Mouse (Mus musculus): Measurements from ENCODE around the gene Yipf7. TPM values are rescaled to one million over a fixed set of nuclear protein-coding genes. Genes with fewer than 3 reads are reported as not detected.

Gene Yipf7
- polyA plus RNA-seq, 1 experiment from 2014 or later, result not detected

- peak; percentile 35; the same call in 1 of the 2 replicates for ATAC-seq (ENCODE audit: low FRiP score, low TSS enrichment)
- 35% methylated on average over 4 of the region's 4 CpGs for WGBS
- Histone ChIP-seq H3K9me3 (ENCODE audit: control insufficient read depth, low read length) (no peaks in the 10 kb centered on the region), H3K27me3 (ENCODE audit: control insufficient read depth, insufficient read depth, low read length) (no peaks in the 10 kb centered on the region), H3K4me2 (replicated peaks; ENCODE audit: low read depth, low read length) (no peak overlapping the region), H3K36me3 (ENCODE audit: control insufficient read depth, insufficient read depth, low read length) (no peaks in the 10 kb centered on the region), H3K9ac (ENCODE audit: low read depth, low read length) (no peak overlapping the region), H3K27ac (ENCODE audit: low read depth, low read length) (no peak overlapping the region), H3K4me3 (ENCODE audit: low read length) (no peak overlapping the region), H3K4me1 (ENCODE audit: control insufficient read depth, insufficient read depth, low read length) (no peaks in the 10 kb centered on the region)
These were observed 30.2 kb downstream of the Yipf7 start for GRCm38 (mm10) chr5:69512203-69512602.

- Histone ChIP-seq H3K4me1 (ENCODE audit: control insufficient read depth, insufficient read depth, low read length) (no peaks in the 10 kb centered on the region), H3K27me3 (ENCODE audit: control insufficient read depth, insufficient read depth, low read length) (no peaks in the 10 kb centered on the region), H3K4me3 (ENCODE audit: low read length) (no peak overlapping the region), H3K9me3 (ENCODE audit: control insufficient read depth, low read length) (no peaks in the 10 kb centered on the region), H3K27ac (ENCODE audit: low read depth, low read length) (no peak overlapping the region), H3K36me3 (ENCODE audit: control insufficient read depth, insufficient read depth, low read length) (no peaks in the 10 kb centered on the region), H3K9ac (ENCODE audit: low read depth, low read length) (no peak overlapping the region), H3K4me2 (replicated peaks; ENCODE audit: low read depth, low read length) (no peak overlapping the region)
- WGBS, result 31% methylated on average over 3 of the region's 3 CpGs
- no peak for ATAC-seq (ENCODE audit: low FRiP score, low TSS enrichment)
These were observed 30.8 kb downstream of the Yipf7 start for GRCm38 (mm10) chr5:69511631-69512030.

GRCm38 (mm10) chr5:69507045-69507444, 35.4 kb downstream of the Yipf7 start:
- 91% methylated on average over 3 of the region's 3 CpGs for WGBS
- no peaks in the 10 kb centered on the region for H3K36me3 ChIP-seq (ENCODE audit: control insufficient read depth, insufficient read depth, low read length)
- H3K27ac ChIP-seq (ENCODE audit: low read depth, low read length), result no peak overlapping the region
- no peaks in the 10 kb centered on the region for H3K9me3 ChIP-seq (ENCODE audit: control insufficient read depth, low read length)
- no peaks in the 10 kb centered on the region for H3K4me1 ChIP-seq (ENCODE audit: control insufficient read depth, insufficient read depth, low read length)
- no peak for ATAC-seq (ENCODE audit: low FRiP score, low TSS enrichment)
- H3K4me3 ChIP-seq (ENCODE audit: low read length), result no peak overlapping the region
- no peak overlapping the region for H3K9ac ChIP-seq (ENCODE audit: low read depth, low read length)
- H3K27me3 ChIP-seq (ENCODE audit: control insufficient read depth, insufficient read depth, low read length), result no peaks in the 10 kb centered on the region
- no peak overlapping the region for H3K4me2 ChIP-seq (replicated peaks; ENCODE audit: low read depth, low read length)

DNA sequence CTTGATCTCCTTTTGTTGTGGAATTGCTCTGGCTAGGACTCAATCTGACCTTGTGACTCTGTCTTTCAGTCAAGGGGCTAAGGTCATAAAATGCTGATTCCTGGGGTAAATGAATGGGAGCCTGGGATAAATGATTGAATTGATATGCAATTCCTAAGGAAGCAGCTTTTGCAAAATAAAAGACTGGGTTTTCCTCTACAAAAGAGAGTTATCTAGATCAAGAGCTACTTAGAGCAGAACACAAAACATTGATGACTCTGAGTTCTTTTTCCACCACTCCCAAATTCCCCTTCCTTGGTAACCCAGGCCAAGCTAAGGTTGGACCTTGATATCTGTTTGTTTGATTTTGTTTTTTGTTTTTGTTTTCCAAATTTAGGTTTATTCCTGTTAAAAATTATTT, 53.4 kb downstream of the Yipf7 start:
- H3K4me3 ChIP-seq (ENCODE audit: low read length), result no peak overlapping the region
- no peak overlapping the region for H3K9ac ChIP-seq (ENCODE audit: low read depth, low read length)
- H3K36me3 ChIP-seq (ENCODE audit: control insufficient read depth, insufficient read depth, low read length), result no peaks in the 10 kb centered on the region
- no peaks in the 10 kb centered on the region for H3K9me3 ChIP-seq (ENCODE audit: control insufficient read depth, low read length)
- H3K4me1 ChIP-seq (ENCODE audit: control insufficient read depth, insufficient read depth, low read length), result no peaks in the 10 kb centered on the region
- no peak for ATAC-seq (ENCODE audit: low FRiP score, low TSS enrichment)
- H3K4me2 ChIP-seq (replicated peaks; ENCODE audit: low read depth, low read length), result no peak overlapping the region
- H3K27ac ChIP-seq (ENCODE audit: low read depth, low read length), result no peak overlapping the region
- H3K27me3 ChIP-seq (ENCODE audit: control insufficient read depth, insufficient read depth, low read length), result no peaks in the 10 kb centered on the region

DNA sequence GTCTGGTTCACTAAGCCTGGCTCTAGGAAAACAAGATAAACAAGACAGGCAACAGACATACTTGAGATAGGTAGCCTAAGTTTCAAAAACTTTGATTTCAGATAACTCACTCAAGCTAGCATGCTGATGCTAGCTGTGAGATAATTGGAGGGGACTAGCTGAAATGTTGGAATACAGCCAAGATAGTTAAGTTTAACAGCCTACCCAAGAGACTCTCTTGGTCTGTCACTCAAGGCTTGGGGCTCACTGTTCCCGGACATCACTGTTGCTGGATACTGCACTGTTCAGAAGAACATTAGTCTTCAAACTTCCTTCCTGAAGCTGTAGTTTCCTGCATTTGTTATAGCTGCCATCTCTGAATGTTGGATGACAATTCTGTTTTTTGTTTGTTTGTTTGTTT, 74.9 kb downstream of the Yipf7 start:
- Histone ChIP-seq H3K4me2 (replicated peaks; ENCODE audit: low read depth, low read length) (no peak overlapping the region), H3K9me3 (ENCODE audit: control insufficient read depth, low read length) (no peaks in the 10 kb centered on the region), H3K4me1 (ENCODE audit: control insufficient read depth, insufficient read depth, low read length) (no peaks in the 10 kb centered on the region), H3K36me3 (ENCODE audit: control insufficient read depth, insufficient read depth, low read length) (no peaks in the 10 kb centered on the region), H3K27me3 (ENCODE audit: control insufficient read depth, insufficient read depth, low read length) (no peaks in the 10 kb centered on the region), H3K27ac (ENCODE audit: low read depth, low read length) (no peak overlapping the region), H3K4me3 (ENCODE audit: low read length) (no peak overlapping the region), H3K9ac (ENCODE audit: low read depth, low read length) (no peak overlapping the region)
- ATAC-seq (ENCODE audit: low FRiP score, low TSS enrichment), result no peak
- WGBS, result 61% methylated on average over 1 of the region's 1 CpGs

Other genes starting within 250 kb of the Yipf7 start
- gene Kctd8, start 201.0 kb downstream of the Yipf7 start, polyA plus RNA-seq (2014; fragmentation: Nextera tagmentation; extraction: Ambion mirVana), result 0.60 and 0.61 TPM in 2 replicates
- 53.6 and 63.7 TPM in 2 replicates for gene Guf1, start 14.3 kb upstream of the Yipf7 start, polyA plus RNA-seq (2014; fragmentation: Nextera tagmentation; extraction: Ambion mirVana)
- gene Gnpda2, start 49.7 kb upstream of the Yipf7 start, polyA plus RNA-seq (2014; fragmentation: Nextera tagmentation; extraction: Ambion mirVana), result 40.5 and 53.8 TPM in 2 replicates

Measured in kidney, embryonic 14.5 days (tissue).